Mouse (Mus musculus): ENCODE measurements around the gene Prkcd.

DNA sequence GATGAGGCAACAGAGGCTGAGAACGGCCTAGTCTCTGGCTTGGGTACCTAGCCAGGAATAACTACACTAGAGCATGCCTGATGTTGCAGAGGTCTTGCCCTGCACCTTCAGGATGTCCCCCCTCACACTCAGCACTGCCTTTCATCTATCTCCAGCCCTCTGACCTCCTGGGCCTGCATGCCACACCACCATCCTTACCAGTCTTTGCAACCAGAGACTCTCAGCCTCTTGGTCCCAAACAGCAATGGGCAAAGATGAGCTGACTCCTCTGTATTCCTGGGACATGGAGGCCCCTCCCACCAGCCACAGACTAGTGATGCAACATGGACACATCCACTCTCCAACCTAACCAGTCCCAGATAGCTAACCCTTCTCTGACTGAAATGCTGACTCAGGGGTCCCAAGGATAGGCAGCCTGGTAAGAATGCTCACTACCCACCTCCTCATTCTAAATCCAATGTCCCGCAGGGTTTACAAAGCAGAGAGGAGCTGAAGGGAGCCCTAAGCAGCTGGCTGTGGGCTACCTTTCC lies 7.2 kb downstream of the Prkcd start:
- TF ChIP-seq CTCF (IDR thresholded peaks at IDR 0.05; ENCODE audit: low read depth) (no peak), EP300 (optimal IDR thresholded peaks at IDR 0.05) (no peak)
